Mouse (Mus musculus): ENCODE measurements around the gene Ube2d1.

Ube2d1 gene

DNA sequence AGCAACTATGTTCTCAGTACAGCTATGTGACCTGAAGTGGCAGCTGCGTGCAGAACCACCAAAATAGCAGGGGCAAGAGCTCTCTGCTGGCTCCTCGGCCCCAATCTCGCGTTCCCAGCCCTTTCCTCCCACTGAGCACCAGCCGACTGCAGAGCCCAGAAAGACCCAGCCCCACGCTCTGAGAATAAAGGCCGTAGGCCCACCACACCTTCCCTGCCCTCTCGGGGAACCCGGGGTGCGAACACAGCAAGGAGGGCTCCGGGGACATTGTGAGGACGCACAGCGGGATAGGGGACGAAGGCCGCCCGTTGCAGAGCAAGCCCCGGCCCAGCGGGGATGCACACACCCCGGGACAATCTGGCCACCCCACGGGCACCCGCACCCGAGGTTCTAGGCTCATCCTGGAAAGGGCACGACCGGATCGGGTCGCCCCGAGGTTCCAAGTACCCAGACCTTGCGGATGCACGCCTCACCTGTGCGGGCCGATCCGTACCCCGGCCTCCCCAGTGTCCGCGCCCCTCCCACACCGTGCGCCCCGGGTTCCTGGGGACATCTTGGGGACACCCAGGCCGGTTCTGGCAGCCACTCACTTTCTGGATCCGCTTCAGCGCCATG lies 444 bp downstream of the Ube2d1 start:
- DNase-seq, result peak; percentile 23

DNA sequence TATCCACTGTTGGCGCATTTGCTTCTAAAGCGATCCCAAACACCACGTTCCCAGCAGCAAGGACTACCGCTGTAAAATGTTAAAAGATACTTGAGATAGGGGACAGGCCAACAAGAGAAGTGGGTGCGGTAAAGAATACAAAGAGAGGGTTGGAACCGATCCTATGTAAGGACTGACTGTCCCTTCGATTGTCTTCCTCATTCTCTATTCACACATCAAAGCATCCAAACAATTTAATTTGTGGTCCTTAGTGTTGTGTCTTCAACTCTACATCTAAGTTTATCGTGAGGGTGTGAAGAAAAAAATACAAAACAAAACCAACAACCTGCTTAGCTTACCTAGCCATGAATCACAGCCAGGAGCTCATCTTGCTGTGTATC lies 941 bp downstream of the Ube2d1 start:
- no peak for DNase-seq

DNA sequence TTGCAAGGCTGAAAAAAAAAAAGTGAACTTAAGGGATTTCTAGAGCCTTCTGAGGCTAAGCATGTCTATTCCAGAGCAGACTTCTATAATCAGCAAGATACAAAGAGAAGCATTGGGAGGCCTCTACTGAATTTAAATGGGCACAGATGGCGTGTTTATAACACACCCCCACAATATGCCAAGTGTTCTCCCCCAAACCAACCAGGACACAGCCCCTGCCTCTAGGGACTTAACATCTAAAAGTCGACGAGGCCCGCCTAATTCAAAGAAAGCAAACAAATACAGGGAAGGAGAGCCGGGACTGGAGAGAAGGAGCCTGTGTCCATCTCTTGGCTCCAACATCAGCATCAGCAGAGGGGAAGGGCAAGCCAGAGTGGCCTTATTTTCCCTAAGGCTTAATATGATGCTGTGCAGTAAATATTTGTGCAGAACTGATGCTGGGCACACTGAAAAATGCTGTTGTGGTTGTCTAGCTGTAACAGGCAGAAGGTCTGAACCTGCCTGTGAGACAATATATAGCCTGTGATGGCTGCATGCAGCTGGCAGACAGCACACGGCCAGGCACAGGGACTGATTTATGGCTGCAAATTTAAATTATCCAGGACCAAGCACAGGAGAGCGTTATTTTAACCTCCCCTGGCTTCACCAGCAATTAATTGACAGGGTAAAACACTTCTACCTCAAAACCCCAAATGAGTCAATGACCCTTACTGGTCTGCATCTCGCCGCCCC lies 11.9 kb downstream of the Ube2d1 start:
- DNase-seq, result no peak

DNA sequence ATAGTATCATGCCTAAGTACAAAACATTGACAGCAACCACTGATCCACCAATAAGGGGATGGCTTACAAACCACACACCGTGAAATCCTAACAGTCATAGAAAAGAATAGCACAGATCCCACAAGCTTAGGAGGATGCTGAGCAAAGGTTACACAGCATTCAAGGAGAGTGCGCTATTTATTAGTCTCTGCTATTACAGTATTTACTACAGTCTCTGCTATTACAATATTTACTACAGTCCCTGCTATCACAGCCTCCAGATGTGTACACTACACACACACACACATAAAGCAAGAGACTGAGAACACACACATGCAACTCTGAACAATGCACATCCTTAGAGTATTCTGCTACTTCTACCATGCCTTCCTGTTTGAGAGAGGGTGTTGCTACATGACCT lies 17.1 kb downstream of the Ube2d1 start:
- no peak for DNase-seq

DNA sequence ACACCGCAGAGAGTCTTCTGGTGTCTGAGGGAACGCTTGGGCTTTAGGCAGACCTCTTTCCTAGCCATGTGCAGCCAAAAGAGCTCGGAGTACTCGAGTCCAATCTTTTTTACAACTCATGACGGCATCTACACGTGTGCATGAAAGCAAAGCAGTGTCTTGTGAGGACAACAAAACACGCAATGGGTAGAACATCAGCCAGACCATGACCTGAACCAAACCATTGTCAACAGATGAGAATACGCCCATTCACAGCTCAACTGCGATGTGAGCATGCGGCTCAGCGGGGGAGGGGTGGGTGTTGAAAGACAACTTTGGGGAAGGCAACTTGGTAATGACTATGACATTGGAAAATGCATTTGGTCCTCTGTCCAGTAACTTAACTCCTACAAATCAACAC lies 17.6 kb downstream of the Ube2d1 start:
- no peak for DNase-seq

DNA sequence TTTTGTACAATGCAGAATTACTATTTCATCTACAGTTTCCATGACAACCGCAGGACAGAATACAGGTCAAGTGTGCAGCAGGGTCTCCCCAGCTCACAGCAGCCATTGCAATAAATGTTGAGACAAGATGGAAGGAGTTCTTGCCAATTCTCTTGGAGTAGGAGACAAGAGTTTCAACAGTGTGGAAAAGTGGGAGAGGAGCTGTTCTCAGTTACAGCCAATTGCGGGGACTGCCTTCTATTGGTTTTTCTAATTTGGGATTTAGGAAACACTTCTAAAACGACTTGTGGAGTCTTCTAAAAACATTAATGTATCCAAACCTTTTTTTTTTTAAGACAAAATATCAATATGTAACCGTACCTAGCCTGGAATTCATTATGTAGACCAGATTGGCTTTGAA lies 20.0 kb downstream of the Ube2d1 start:
- DNase-seq, result no peak

DNA sequence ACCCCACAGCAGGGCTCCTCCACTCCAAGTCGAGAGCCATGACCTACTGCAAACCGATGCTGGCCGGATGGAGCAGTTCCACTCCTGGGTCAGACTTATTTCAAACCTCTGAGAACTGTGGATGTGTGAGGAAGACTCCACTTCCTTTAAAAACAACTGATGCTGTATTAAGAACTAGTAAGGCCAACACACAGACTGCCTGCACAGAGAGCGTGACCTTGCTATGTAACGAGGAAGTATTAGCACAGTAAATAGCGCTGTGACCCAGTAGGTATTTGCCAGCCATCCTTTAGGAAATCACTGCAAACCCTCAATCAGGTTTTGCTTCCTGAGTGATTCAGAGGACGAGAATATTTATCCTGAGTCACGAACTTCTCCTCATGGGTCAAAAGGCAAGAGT lies 23.4 kb downstream of the Ube2d1 start:
- DNase-seq, result no peak

DNA sequence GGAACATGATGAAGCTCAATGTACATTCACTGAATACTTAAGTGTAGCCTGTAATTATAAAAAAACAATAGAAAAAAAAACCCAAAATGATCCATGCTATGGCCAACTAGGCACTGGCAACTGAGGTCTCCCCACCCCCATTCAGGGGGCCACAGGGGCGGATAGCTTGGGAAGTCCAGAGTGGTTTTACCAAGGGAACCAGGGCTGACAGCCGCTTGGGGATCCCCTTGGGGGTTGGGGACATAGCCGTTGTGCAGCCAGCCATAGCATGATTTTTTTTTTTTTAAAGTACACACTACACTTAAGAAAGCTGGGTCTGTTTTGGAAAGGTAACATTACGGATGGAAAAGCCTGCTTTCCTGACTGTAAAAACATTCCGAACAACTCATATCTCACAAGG lies 26.1 kb downstream of the Ube2d1 start:
- DNase-seq, result no peak

DNA sequence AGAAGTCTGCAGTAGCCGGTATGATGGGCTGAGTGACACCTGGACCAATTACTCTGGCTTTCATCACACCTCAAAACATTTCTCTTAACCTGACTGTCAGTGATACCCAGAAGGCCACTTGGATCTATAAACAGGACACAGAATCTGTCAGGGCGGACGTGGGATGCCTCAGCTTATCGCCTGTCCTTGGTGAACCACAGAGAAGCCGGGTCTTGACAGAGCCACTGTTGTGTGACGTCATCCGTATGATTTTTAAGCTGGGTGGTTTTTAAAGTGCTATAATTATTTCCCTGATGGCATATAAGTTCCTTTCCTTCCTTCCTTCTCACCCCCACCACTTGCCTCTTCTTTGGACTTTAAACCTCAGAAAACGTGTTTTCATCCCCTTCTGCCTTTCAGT lies 26.5 kb downstream of the Ube2d1 start:
- DNase-seq, result no peak

DNA sequence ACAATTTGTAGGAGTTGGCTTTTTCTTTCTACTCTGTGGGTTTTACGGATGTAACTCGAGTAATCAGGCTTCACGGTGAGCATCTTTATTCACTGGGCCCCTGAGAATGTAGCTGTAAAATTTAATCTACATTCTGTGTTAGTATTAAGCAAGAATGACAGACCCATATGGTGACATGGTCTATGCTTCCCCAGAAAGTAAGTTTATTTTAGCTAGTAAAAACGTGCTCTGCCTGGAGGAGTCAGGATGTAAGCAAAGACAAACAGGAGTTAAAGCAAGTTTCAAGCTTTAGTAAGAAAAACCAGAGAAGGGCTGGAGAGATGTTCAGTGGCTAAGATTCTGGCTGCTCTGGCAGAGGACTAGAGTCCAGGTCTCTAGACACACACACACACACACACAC lies 31.9 kb downstream of the Ube2d1 start:
- DNase-seq, result no peak

DNA sequence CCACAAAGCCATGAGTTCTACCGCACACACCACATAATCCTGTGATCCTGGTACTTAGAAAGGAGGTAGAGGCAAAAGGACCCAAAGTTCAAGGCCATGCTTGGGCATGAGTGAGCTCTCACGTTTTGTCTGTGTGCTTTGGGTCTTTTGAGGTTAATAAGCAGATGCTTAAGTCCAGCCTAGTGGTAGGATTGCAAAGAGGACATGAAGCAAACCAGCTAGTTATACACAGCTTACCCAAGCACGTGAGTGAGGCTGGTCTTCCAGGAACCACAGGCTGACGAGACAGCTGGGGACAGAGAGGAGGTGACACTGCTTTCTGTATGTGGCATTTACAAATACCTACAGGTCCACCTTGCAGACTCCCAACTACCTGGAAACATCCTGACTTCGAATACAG lies 32.6 kb downstream of the Ube2d1 start:
- no peak for DNase-seq

DNA sequence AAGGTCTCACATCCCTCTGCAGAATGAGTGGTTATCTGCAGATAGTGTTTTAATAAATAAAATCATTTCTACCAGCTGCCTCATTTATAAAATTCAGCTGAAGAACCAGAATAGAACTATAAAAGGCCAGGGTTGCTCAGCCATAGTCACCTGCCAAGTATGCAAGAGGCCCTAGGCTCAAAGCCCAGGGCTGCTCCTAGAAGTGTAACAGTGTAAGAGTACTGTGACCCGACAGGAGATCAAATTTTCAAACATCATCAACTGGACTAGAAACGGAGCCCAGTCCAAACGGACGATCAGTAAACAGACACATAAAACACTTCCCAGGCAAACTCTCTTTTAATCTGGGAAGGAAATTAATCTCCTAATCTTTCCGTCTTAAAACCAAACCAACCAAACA lies 33.2 kb downstream of the Ube2d1 start:
- DNase-seq, result no peak

DNA sequence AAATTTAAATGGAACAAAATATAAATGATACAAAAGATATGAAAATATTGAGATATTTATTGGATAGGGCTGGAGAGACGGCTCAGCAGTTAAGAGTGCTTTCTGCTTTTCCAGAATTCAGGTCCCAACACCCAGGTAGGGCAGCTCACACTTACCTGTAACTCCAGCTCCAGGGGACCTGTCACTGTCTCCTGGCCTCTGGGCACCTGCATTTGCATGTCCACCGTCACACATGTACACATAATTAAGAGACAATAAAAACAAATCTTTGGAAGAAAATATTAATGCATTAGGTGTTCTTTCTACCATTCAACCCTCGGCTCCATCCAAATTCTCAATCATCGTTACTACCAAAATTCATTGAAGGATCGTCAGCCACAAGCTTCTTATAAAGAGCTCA lies 33.8 kb downstream of the Ube2d1 start:
- DNase-seq, result no peak

DNA sequence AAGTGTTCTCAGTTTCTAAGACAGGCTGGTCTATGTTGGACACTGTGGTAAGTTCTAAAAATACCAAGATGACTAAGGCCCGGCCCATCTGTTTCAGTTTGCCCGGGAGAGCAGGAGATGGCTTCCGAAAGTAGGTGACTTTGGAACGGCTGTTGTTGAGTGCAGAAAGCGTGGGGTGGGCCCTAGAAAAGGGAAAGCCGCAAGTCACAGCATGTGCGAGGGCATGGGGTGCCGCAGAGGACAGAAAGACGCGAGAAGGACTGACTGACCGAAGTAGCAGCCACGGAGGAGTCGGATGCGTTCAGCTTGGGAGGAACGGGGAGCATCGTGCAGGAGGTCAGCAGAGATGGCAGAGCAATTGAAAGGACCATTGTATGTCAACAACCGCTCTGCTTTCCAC lies 34.6 kb downstream of the Ube2d1 start:
- peak; percentile 67 for DNase-seq

DNA sequence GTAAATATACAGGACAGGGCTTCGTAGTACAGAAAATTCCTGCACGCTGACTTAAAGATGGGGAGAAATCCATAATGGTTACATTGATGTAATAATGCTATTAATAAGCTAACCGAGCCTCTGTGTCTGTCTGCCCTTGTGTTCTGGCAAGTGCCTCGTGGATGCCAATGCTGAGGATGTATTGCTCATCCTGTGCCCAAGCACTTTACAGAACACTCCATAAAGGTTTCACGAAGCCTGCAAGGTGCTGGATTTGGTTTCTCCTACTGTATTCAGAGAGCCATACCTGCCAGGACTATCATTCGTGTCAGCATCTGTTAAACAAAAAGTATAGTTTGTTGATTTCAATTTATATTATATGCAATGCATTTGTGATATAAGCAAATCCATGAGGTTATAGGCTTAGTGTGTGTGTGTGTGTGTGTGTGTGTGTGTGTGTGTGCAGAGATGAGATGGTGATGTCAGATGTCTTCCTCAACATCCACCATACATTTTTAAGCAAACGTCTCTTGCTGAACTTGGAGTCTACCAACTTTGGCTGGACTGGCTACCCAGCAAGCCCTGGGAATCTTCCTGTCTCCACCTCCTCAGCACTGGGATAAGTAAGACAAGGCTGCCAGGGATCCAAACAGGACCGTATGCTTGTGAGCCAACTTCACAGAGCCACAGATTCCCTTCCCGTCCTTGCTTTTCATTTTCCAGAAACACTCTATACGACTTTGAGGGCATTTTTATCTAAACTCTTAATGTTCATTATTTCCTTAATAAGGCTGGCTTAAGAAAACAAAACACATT lies 35.8 kb downstream of the Ube2d1 start:
- DNase-seq, result no peak

DNA sequence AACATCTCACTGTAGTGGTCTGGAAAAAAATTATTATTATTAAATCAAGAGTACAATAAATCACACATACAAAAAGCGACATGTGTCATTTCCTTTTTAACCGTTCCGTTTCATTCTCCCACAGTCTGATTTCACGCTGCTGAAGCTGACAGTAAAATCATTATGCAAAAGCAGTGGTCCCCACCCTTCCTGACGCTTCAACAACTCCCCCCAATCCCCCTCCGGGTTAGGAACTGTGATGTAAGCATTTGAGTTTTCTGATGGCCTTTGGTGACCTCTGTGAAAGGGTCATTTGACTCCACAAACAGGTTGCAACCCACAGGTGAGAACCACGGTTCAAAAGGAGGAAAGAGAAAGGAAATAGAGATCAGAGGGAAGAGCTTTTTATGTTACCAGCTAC lies 38.1 kb downstream of the Ube2d1 start:
- no peak for DNase-seq

DNA sequence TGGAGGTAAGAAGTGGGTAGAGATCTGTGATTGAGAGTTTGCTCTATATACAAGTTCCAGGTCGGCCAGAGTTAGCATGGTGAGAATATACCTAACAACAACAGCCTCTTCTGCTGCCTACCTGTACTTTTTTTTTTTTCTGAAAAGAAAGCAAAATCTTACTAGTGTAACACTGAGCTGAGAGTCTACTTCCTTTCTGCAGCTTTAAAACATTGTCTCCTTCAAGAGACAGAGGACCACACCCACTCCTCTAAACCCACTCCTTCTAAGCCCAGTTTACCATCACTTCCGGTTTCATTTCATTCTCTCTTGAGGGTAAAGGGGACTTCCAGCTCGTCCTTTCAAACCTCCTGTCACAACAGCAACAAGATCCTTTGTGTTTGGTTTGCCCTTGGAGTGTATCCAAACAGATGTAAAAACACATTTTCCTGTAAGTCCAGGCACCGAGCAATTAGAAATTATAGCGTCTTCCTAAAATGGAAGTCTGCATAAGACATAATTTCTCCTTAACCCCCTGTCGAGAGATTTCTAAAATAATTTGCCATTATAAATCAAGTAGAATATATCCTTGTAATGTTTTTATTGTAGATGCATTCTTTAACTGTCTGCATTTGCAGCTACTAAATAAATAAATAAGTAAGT lies 45.5 kb downstream of the Ube2d1 start:
- DNase-seq, result no peak

DNA sequence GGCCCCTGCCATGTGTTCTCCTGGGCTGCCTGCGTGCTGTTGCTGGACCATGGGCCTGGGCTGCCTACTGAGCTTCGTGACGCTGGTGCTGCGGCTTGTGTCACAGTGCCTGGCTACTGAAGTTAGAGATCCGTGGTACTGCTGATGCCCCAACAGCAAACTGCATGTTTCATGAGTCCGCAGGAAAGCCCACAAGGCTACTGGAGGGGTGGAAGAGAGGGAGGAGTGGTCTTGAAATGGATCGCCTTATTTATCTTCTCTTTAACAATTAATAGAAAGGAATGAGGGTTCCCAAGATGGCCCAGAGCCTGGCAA lies 46.9 kb downstream of the Ube2d1 start, which contains the start of gene Tfam:
TSS of gene Tfam (minus strand) at position 41 of the 315 bp plus-strand sequence.
- no peak for DNase-seq

DNA sequence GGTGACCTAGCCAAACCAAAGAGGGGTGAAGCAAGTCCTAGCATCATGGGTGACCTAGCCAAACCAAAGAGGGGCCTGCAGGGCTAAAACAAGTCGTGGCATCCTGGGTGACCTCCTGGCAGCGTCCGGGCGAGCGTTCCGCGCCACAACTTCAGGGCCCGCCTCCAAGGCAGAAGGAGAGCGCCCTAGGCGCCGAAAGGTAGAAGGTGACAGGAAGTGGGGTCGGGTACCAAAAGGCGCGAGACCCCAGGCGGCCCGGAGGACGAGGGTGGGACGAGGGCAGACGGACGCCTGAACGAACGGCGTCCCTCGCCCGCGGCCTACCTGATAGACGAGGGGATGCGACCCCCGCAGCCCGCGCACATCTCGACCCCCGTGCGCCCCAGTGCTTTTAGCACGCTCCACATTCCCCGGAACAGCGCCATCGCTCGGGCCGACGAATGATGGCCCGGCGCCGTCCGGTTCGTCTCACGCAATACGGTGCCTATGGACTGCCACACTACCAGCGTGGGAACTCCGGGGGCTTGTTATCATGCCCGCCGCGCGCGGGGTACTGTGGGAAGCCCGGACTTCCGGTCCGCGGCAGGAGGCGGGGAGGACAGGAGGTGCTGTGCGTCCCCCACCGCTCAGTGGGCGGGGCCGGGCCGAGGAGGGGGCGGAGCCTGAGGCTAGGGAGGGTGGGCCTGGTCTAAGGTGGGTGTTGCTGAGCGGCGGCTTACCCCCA lies 47.4 kb downstream of the Ube2d1 start:
- DNase-seq, result peak; percentile 96

DNA sequence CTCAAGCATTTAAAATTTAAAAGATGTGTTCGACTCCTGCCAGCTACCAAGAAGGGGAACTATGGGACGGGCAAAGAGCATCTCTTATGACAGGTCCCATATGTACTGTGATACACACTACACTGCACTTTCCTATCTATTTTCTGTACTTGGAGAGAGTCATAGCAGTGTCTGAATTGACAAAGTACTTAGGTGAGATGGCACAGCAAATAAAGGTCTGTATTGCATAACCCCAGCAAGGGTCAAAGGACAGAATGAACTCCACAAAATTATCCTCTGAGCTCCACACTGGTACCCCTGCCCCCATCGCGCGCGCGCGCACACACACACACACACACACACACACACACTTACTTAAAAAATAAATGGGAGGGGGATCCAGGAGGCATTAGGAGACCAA lies 51.0 kb downstream of the Ube2d1 start:
- no peak for DNase-seq

DNA sequence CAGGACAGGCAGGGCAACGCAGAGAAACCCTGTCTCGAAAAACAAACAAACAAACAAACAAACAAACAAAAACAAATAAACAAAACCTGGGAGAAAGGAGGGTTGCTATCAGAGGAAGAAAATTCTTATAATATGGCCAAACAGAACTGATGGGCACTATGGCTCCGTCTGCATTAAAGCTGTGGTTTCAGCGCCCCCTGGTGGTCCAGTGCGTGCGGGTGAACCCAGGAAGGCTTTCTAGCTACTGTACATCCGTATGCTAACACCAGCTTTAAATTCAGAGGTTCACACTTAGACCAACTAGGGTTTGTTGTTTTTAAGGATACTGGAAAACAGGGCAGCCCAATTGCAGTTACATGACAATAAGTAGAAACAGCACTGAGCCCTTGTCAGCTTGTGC lies 59.2 kb downstream of the Ube2d1 start:
- peak; percentile 70 for DNase-seq

DNA sequence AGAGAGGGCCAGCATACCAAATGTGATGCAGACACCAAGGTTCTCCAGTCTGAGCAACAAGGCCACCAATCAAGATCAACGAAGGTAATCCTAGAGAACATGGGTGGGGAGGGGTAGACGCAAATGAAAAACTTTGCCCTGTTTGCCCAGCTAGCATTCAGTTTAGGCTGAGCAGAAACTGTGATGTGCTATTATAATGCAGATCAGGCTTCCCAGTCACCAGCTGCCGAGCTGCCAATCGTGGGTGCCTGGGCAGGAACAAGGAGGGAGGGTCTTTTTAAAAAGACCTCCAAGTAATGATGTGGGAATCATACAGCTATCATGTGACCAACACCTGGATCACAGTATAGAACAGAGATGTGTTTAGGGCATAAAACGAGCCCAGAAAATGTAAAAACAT lies 62.0 kb downstream of the Ube2d1 start:
- no peak for DNase-seq

DNA sequence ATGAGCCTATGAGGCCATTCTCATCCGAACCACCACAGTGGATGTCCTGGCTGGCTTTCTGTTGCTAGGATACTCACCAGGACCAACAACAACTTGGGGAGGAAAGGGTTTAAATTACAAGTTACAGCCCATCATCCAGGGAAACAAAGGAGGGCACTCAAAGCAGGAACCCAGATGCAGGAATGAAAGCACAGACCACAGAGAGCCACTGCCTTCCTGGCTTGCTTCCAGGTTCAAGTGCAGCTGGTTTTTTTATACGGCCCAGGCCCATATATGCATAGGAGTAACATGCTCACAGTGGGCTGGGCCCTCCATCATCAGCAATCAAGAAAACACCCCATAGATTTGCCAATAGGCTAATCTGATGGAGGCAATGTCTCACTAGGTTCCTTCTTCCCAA lies 62.4 kb downstream of the Ube2d1 start:
- DNase-seq, result no peak
